ENCODE assay signal across 11 mouse cellular contexts in the genomic region with DNA sequence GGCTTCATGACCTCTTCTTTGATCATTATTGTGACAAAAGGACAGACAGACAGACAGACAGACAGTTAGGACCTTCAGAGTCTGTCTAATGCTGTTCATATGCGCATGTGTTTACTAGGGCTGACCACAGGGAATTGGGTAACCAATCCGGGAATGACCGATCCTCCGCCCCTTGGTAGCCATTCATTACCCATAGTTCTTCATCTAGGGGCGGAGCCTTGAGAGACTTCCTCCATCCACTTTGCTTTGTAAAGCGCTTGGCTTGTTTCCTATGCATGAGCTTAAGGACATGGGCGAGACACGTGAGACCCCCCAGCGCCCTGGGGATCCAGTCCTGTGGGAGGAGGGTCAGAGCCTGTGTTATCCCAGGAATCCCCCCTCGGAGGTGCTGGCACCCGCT.
DNase-seq lines count a peak whose midpoint lies in the region; ATAC-seq and TF ChIP-seq lines count a peak whose summit lies in the region.
"Had no signal": no experiment of that assay in that cellular context is flagged by ENCODE, and none has a peak within 500 bp of the region (broad histone marks: within the 10 kb centered on the region; RNA-seq: fewer than 3 reads in every experiment).

No protein-coding gene starts in this region.

- H3K27me3 ChIP-seq in heart, embryonic 12.5 days (replicated peaks): no peaks in the 10 kb centered on the region
- no peaks in the 10 kb centered on the region for H3K27me3 ChIP-seq in liver, embryonic 13.5 days

- 80% methylated on average over 11 of the region's 11 CpGs for WGBS in heart, embryonic 12.5 days
- 69% methylated on average over 11 of the region's 11 CpGs for WGBS in liver, embryonic 13.5 days (ENCODE audit: insufficient replicate concordance)

- no peak overlapping the region for H3K4me3 ChIP-seq in heart, embryonic 12.5 days
- peak overlapping the region; percentile 69 to 71 for H3K4me3 ChIP-seq in ES-E14 (ENCODE audit: insufficient read depth in 1 of 2, low read depth in 1 of 2, low read length in 2 of 2, poor library complexity in 1 of 2, severe bottlenecking in 1 of 2)
- peak overlapping the region; percentile 33 for H3K4me3 ChIP-seq in liver, embryonic 13.5 days (replicated peaks)

- H3K27ac ChIP-seq in heart, embryonic 12.5 days (ENCODE audit: poor library complexity, severe bottlenecking): no peak overlapping the region
- no peak overlapping the region for H3K27ac ChIP-seq in ES-E14 (ENCODE audit: insufficient read depth, low read depth, low read length, poor library complexity, severe bottlenecking)
- no peak overlapping the region for H3K27ac ChIP-seq in liver, embryonic 13.5 days

- H3K4me2 ChIP-seq in heart, embryonic 12.5 days: 0 out of 2 replicates have a peak overlapping the region, but pooled peaks have one; percentile 1
- 0 out of 2 replicates have a peak overlapping the region, but pooled peaks have one; percentile 6 for H3K4me2 ChIP-seq in liver, embryonic 13.5 days

- H3K9ac ChIP-seq in heart, embryonic 12.5 days: no peak overlapping the region
- H3K9ac ChIP-seq in ES-E14 (ENCODE audit: insufficient read depth, low read depth, low read length, poor library complexity, severe bottlenecking): peak overlapping the region; percentile 65
- H3K9ac ChIP-seq in liver, embryonic 13.5 days: no peak overlapping the region

- H3K36me3 ChIP-seq in heart, embryonic 12.5 days: peaks cover 88% of the 10 kb centered on the region
- peaks cover 10% of the 10 kb centered on the region for H3K36me3 ChIP-seq in ES-E14 (ENCODE audit: control insufficient read depth, insufficient read depth, low read length, poor library complexity, severe bottlenecking)
- H3K36me3 ChIP-seq in liver, embryonic 13.5 days: no peaks in the 10 kb centered on the region

- ATAC-seq in heart, embryonic 12.5 days (ENCODE audit: insufficient number of reproducible peaks, low FRiP score): no peak
- ATAC-seq in liver, embryonic 13.5 days (ENCODE audit: low read depth): no peak
- ATAC-seq in erythroblast, adult 5-6 weeks (replicated peaks; ENCODE audit: low FRiP score, poor library complexity, severe bottlenecking): no peak

- DNase-seq in heart, adult 8-10 months (ENCODE audit: low spot score): no peak
- DNase-seq in lung, postnatal 36 days: peak; percentile 7
- no peak for DNase-seq in lung, adult 18-20 months
- DNase-seq in ES-E14 (ENCODE audit: low read depth, low spot score): peak; percentile 53
- DNase-seq in liver, embryonic 13.5 days: no peak
- DNase-seq in left cerebral cortex, adult 11 months (ENCODE audit: low spot score): no peak
- DNase-seq: embryo, embryonic 11 days; heart, adult 18-20 months; kidney, postnatal 36 days had no signal

- peaks cover 7% of the 10 kb centered on the region; the same call in 1 of the 2 replicates for H3K9me3 ChIP-seq in heart, embryonic 12.5 days (replicated peaks)
- H3K9me3 ChIP-seq in ES-E14 (ENCODE audit: control insufficient read depth, insufficient read depth, low read depth, low read length): no peaks in the 10 kb centered on the region
- H3K9me3 ChIP-seq in liver, embryonic 13.5 days (replicated peaks): no peaks in the 10 kb centered on the region

- in situ Hi-C loops in ES-E14 (cut with MboI; ENCODE audit: low sequenced_read_pairs in 2 of 2, unreplicated experiment in 2 of 2): no loop called here

- H3K4me1 ChIP-seq in heart, embryonic 12.5 days (replicated peaks): no peaks in the 10 kb centered on the region
- H3K4me1 ChIP-seq in ES-E14 (ENCODE audit: control insufficient read depth in 2 of 2, insufficient read depth in 2 of 2, low read length in 2 of 2, poor library complexity in 1 of 2): peaks cover 0 to 2% of the 10 kb centered on the region in 2 experiments; a peak in 1 of 4 replicates
- H3K4me1 ChIP-seq in liver, embryonic 13.5 days (replicated peaks): no peaks in the 10 kb centered on the region

TF ChIP-seq in ES-E14, 5 proteins besides CTCF, POLR2A, EP300 and RAD21:
- no peak for TF ChIP-seq ZC3H11A (IDR thresholded peaks at IDR 0.05; ENCODE audit: borderline replicate concordance, low read depth, low read length)
- no peak for TF ChIP-seq HCFC1 (IDR thresholded peaks at IDR 0.05; ENCODE audit: borderline replicate concordance, insufficient read depth, low read length)
- TF ChIP-seq ZNF384 (IDR thresholded peaks at IDR 0.05; ENCODE audit: low read depth, low read length): no peak
- no peak for TF ChIP-seq MAFK (IDR thresholded peaks at IDR 0.05; ENCODE audit: insufficient read depth, low read depth, low read length)
- no peak for TF ChIP-seq CHD2 (IDR thresholded peaks at IDR 0.05; ENCODE audit: low read depth, low read length)

Comparison
In these comparisons a context has a peak if more than half of its experiments do, and no peak if none do; other contexts are left out.
1. DNase-seq: peak in lung, postnatal 36 days (single experiment) and ES-E14 (single experiment); none in heart, adult 8-10 months (single experiment), lung, adult 18-20 months (0 of 2), liver, embryonic 13.5 days (single experiment) and left cerebral cortex, adult 11 months (single experiment).